Mouse (Mus musculus) myocyte (in vitro differentiated cells): ENCODE measurements at regions not wholly inside any gene's neighbourhood (a gene's known extent, or its start where the extent isn't known, plus 50 kb on each side); places are given as distances from the start of the nearest gene placed in this dataset.

Source experiments
- CEBPB ChIP-seq: IDR thresholded peaks from 2 replicates; pipeline ENCODE4 v1.6.1; 2011; ENCODE audit warnings: mild to moderate bottlenecking, moderate library complexity; ENCODE audit not compliant: poor library complexity, insufficient read depth, severe bottlenecking
- E2F4 ChIP-seq: IDR thresholded peaks from one replicate; pipeline ENCODE4 v1.6.1; 2011; ENCODE audit warnings: mild to moderate bottlenecking, control low read depth, moderate library complexity; ENCODE audit not compliant: insufficient read depth
- MAX ChIP-seq: IDR thresholded peaks from one replicate; pipeline ENCODE4 v1.6.1; 2011; ENCODE audit warnings: low read depth, mild to moderate bottlenecking, control low read depth
- MYOD1 ChIP-seq, 3 experiments: IDR thresholded peaks; one replicate each; pipeline ENCODE4 v1.6.1; 2011; ENCODE audit warnings: control low read depth in 2 of 3, low read depth in 2 of 3, mild to moderate bottlenecking in 2 of 3, moderate library complexity in 1 of 3; ENCODE audit not compliant: insufficient read length in 2 of 3, control insufficient read depth in 1 of 3
- MYOG ChIP-seq, 3 experiments: IDR thresholded peaks; one replicate each; pipeline ENCODE4 v1.6.1; 2011; ENCODE audit warnings: control low read depth in 2 of 3, low read depth in 2 of 3, mild to moderate bottlenecking in 2 of 3; ENCODE audit not compliant: insufficient read length in 2 of 3, control insufficient read depth in 1 of 3, insufficient read depth in 1 of 3
- POLR2A ChIP-seq: IDR thresholded peaks from one replicate; pipeline ENCODE4 v1.6.1; 2011; ENCODE audit warnings: low read depth, mild to moderate bottlenecking, control low read depth, moderate library complexity; ENCODE audit not compliant: insufficient read length
- POLR2AphosphoS2 ChIP-seq: IDR thresholded peaks from one replicate; pipeline ENCODE4 v1.6.1; 2011; ENCODE audit warnings: low read depth, control low read depth; ENCODE audit not compliant: insufficient read length
- REST ChIP-seq: IDR thresholded peaks from one replicate; pipeline ENCODE4 v1.6.1; 2011; ENCODE audit warnings: mild to moderate bottlenecking, control low read depth, moderate library complexity; ENCODE audit not compliant: insufficient read depth, insufficient read length
- TCF12 ChIP-seq: IDR thresholded peaks from one replicate; pipeline ENCODE4 v1.6.1; 2011; ENCODE audit warnings: mild to moderate bottlenecking, control low read depth; ENCODE audit not compliant: poor library complexity, insufficient read depth, severe bottlenecking
- TCF3 ChIP-seq: IDR thresholded peaks from one replicate; pipeline ENCODE4 v1.6.1; 2011; ENCODE audit warnings: low read depth, control low read depth; ENCODE audit not compliant: insufficient read length
- USF1 ChIP-seq: IDR thresholded peaks from one replicate; pipeline ENCODE4 v1.6.1; 2011; ENCODE audit warnings: low read depth, mild to moderate bottlenecking, control low read depth, moderate library complexity

DNA sequence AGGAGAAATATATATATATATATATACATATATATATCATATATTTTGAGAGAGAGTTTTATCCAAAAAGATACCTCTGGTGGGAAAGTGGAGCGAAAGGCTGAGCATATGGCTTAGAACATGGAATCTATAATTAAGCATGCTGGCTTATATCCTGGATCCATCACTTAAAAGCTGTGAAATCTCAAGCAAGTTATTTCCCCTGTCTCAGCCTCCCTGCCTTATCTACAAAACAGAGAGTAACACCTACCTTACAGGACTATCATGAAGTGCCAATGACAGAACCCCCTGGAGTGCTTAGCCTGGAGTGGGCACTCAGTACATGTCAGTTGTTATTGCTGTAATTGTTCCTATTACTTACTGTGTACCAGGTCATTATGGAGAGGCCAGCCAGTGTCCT lies 71.9 kb upstream of the Tyw5 start:
- TF ChIP-seq MAX (no peak), MYOG (IDR thresholded peaks at IDR 0.05; ENCODE audit: control insufficient read depth in 1 of 3, insufficient read depth in 1 of 3, insufficient read length in 2 of 3, low read depth in 2 of 3) (no peak), POLR2A (no peak), POLR2AphosphoS2 (no peak), TCF12 (no peak), USF1 (no peak), TCF3 (no peak), REST (no peak), E2F4 (no peak), CEBPB (no peak), MYOD1 (IDR thresholded peaks at IDR 0.05; ENCODE audit: control insufficient read depth in 1 of 3, insufficient read length in 2 of 3, low read depth in 2 of 3) (no peak)
